Mouse (Mus musculus) stomach, postnatal 0 days (tissue): ENCODE results near the gene Pqlc3.

Experiments used
- CTCF ChIP-seq: IDR thresholded peaks from 2 replicates; pipeline ENCODE4 v1.5.1; 2016; ENCODE audit warnings: antibody characterized with exemption, low read depth, mild to moderate bottlenecking, moderate library complexity
- EP300 ChIP-seq: optimal IDR thresholded peaks from 2 replicates; pipeline ENCODE3; 2016; ENCODE audit warnings: antibody characterized with exemption

GRCm38 (mm10) chr12:16966811-16967210 is 33.4 kb downstream of the Pqlc3 start:
- TF ChIP-seq CTCF (no peak), EP300 (no peak)
